Mouse (Mus musculus) cerebellum, adult (tissue): ENCODE results near the gene Dgka.
"Not testable (repeated sequence)": the region's sequence is repeated elsewhere in the genome, so short reads cannot be mapped to it uniquely, and the experiment has no call there.

Experiments used
- ATAC-seq: cut with Nextera tagmentation; 2 replicates; pipeline ENCODE4 v1.9.2; 2017; ENCODE audit warnings: mild to moderate bottlenecking, moderate library complexity, mixed read lengths; ENCODE audit not compliant: insufficient number of reproducible peaks, low FRiP score, low TSS enrichment

Dgka gene

GRCm38 (mm10) chr10:128737435-128737834, 7.2 kb downstream of the Dgka start:
- no peak for ATAC-seq

GRCm38 (mm10) chr10:128731992-128732391, 12.7 kb downstream of the Dgka start:
- no peak for ATAC-seq

GRCm38 (mm10) chr10:128731002-128731433, 13.6 kb downstream of the Dgka start:
- peak; percentile 64 for ATAC-seq

- ATAC-seq: no peak
Observed at GRCm38 (mm10) chr10:128728059-128728458, 16.6 kb downstream of the Dgka start.

GRCm38 (mm10) chr10:128725466-128725865, 19.2 kb downstream of the Dgka start:
- ATAC-seq: not testable (repeated sequence)

- no peak for ATAC-seq
Observed at GRCm38 (mm10) chr10:128715559-128716537, 28.8 kb downstream of the Dgka start.

- ATAC-seq: not testable (repeated sequence)
Observed at GRCm38 (mm10) chr10:128711318-128711717, 33.3 kb downstream of the Dgka start.

- ATAC-seq: no peak
Observed at GRCm38 (mm10) chr10:128705317-128705693, 39.4 kb downstream of the Dgka start.

GRCm38 (mm10) chr10:128704491-128705316, 40.0 kb downstream of the Dgka start, which contains the start of gene Cdk2:
Gene Cdk2 (minus strand): TSS chr10:128705031.
- peak; percentile 75 for ATAC-seq

GRCm38 (mm10) chr10:128703895-128704294, 40.8 kb downstream of the Dgka start, which contains the start of gene Pmel:
Gene Pmel (plus strand): TSS chr10:128704195.
- no peak for ATAC-seq

GRCm38 (mm10) chr10:128702328-128703007, 42.2 kb downstream of the Dgka start:
- no peak for ATAC-seq

GRCm38 (mm10) chr10:128700712-128701111, 43.9 kb downstream of the Dgka start:
- ATAC-seq: no peak

GRCm38 (mm10) chr10:128699611-128700010, 45.0 kb downstream of the Dgka start:
- no peak for ATAC-seq

- no peak for ATAC-seq
Observed at GRCm38 (mm10) chr10:128699006-128699405, 45.6 kb downstream of the Dgka start.

- no peak for ATAC-seq
Observed at GRCm38 (mm10) chr10:128697072-128697725, 47.5 kb downstream of the Dgka start.

GRCm38 (mm10) chr10:128695992-128696807, 48.5 kb downstream of the Dgka start, which contains the start of gene Rab5b:
Gene Rab5b (minus strand): TSS chr10:128696264.
- peak; percentile 99 for ATAC-seq

- ATAC-seq: no peak
Observed at GRCm38 (mm10) chr10:128695411-128695991, 49.2 kb downstream of the Dgka start.

- no peak for ATAC-seq
Observed at GRCm38 (mm10) chr10:128674469-128675008, 70.1 kb downstream of the Dgka start.
